Mouse (Mus musculus): ENCODE results near the gene Chsy1.

The Chsy1 gene

GRCm38 (mm10) chr7:66140923-66141570 is 31.7 kb downstream of the Chsy1 start:
- DNase-seq = no peak

- DNase-seq = no peak
These were observed 33.2 kb downstream of the Chsy1 start for GRCm38 (mm10) chr7:66142514-66142913.

GRCm38 (mm10) chr7:66144543-66144942 is 35.2 kb downstream of the Chsy1 start:
- DNase-seq = no peak

GRCm38 (mm10) chr7:66147156-66147555 is 37.8 kb downstream of the Chsy1 start:
- no peak for DNase-seq

- no peak for DNase-seq
These were observed 38.5 kb downstream of the Chsy1 start for GRCm38 (mm10) chr7:66147816-66148215.

GRCm38 (mm10) chr7:66149506-66149905 is 40.2 kb downstream of the Chsy1 start:
- DNase-seq = no peak

- DNase-seq = no peak
These were observed 41.1 kb downstream of the Chsy1 start for GRCm38 (mm10) chr7:66150411-66150810.

GRCm38 (mm10) chr7:66157413-66157812 is 48.1 kb downstream of the Chsy1 start:
- no peak for DNase-seq

GRCm38 (mm10) chr7:66157861-66158415 is 48.6 kb downstream of the Chsy1 start:
- no peak for DNase-seq

GRCm38 (mm10) chr7:66158616-66159129 is 49.4 kb downstream of the Chsy1 start:
- no peak for DNase-seq

GRCm38 (mm10) chr7:66159961-66160360 is 50.6 kb downstream of the Chsy1 start:
- no peak for DNase-seq

- DNase-seq = no peak
These were observed 52.5 kb downstream of the Chsy1 start for GRCm38 (mm10) chr7:66161836-66162235.

- DNase-seq = no peak
These were observed 53.2 kb downstream of the Chsy1 start for GRCm38 (mm10) chr7:66162489-66162888.

- DNase-seq = no peak
These were observed 53.7 kb downstream of the Chsy1 start for GRCm38 (mm10) chr7:66162981-66163380.

- DNase-seq = no peak
These were observed 55.2 kb downstream of the Chsy1 start for GRCm38 (mm10) chr7:66164427-66165031.

GRCm38 (mm10) chr7:66165036-66165798 is 55.9 kb downstream of the Chsy1 start:
- DNase-seq = no peak

- DNase-seq = no peak
These were observed 59.6 kb downstream of the Chsy1 start for GRCm38 (mm10) chr7:66168877-66169276.

GRCm38 (mm10) chr7:66169476-66169875 is 60.2 kb downstream of the Chsy1 start:
- no peak for DNase-seq

GRCm38 (mm10) chr7:66170802-66171505 is 61.6 kb downstream of the Chsy1 start:
- no peak for DNase-seq

- peak; percentile 15 to 27 for DNase-seq
These were observed 66.4 kb downstream of the Chsy1 start for GRCm38 (mm10) chr7:66175738-66176137.

GRCm38 (mm10) chr7:66176256-66176655 is 66.9 kb downstream of the Chsy1 start:
- DNase-seq = no peak

GRCm38 (mm10) chr7:66176929-66177328 is 67.6 kb downstream of the Chsy1 start:
- DNase-seq = no peak

- no peak for DNase-seq
These were observed 68.8 kb downstream of the Chsy1 start for GRCm38 (mm10) chr7:66178101-66178500.
